Mouse (Mus musculus) lung, adult 2 months (tissue): ENCODE data around the gene Intu. TPM values are rescaled to one million over a fixed set of nuclear protein-coding genes. Genes with fewer than 3 reads are reported as not detected.

Experiments used
- DNase-seq: peaks from one replicate; pipeline ENCODE4 v3.0.0; 2022
- H3K4me1 ChIP-seq: fragments of 200-500 bp; 2 replicates; pipeline ENCODE4 v1.6.1; 2011; ENCODE audit warnings: low read length; ENCODE audit not compliant: control insufficient read depth, insufficient read depth
- H3K4me3 ChIP-seq: fragments of 200-500 bp; replicated peaks from 2 replicates; pipeline ENCODE3; 2011; ENCODE audit warnings: low read depth, mild to moderate bottlenecking, control low read depth, low read length; ENCODE audit errors: extremely low read depth
- CTCF ChIP-seq: fragments of 200-500 bp; IDR thresholded peaks from 2 replicates; pipeline ENCODE4 v1.5.1; 2011; ENCODE audit warnings: mild to moderate bottlenecking, low read length, control low read depth; ENCODE audit not compliant: insufficient read depth
- POLR2A ChIP-seq: fragments of 200-500 bp; IDR thresholded peaks from 2 replicates; pipeline ENCODE4 v1.6.1; 2011; ENCODE audit warnings: low read depth, mild to moderate bottlenecking, control low read depth, low read length, borderline replicate concordance; ENCODE audit errors: extremely low read depth
- WGBS: fragments of 180-500 bp; shearing (Covaris S2); methylation state at CpG from one replicate; pipeline ENCODE4 v1.1.7; 2018; 5-methylcytosine and 5-hydroxymethylcytosine counted together
- polyA plus RNA-seq: library from polyadenylated mRNA; depleted of rRNA; stranded (reverse); fragments of >200 nt; gene quantifications from 2 replicates; pipeline ENCODE4 v1.2.3, GENCODE M21; 2012

Gene Intu
- polyA plus RNA-seq, 1 experiment: 4.0 TPM

DNA sequence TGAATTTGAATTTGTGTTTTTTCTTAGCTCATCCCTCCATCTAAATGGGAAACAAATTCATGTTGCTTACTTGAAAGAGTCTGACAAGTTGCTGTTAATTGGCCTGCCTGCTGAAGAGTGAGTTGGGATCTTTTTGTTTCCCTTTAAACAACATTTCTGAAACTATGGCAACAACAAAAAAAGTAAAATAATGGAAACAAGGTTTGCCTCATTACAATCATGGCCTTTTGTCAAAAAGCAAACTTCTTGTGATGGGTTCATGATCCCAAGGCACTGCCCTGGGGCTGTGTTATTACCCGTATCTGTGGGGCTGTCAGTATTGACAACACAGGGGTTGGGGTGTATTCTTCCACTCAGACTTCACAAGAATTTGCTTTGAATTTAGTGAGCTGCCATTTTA lies 147.8 kb downstream of the Intu start:
- TF ChIP-seq POLR2A: no peak
- no peak for TF ChIP-seq CTCF
- no peak for DNase-seq
- Histone ChIP-seq H3K4me3 (no peak overlapping the region), H3K4me1 (no peaks in the 10 kb centered on the region)
- 82% methylated on average over 1 of the region's 1 CpGs for WGBS

DNA sequence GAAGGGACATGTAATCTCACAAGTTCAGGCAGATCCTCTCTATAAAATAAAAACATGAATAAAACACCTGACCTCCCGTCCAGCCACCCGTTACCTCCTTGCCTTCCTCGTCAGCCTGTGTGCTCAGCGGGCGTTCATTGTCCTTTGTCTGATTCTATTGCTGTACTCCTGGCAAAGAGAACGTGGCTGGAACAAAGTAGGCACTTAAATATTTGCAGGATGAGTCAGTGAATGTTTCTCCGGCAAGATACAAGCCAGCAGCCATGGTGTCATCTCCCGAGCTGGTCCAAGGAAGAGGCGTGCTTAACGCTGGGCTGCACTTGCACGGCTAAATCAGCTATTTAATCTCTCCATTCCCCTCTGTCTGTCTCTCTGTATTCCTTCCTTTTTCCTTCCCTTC lies 151.3 kb downstream of the Intu start:
- TF ChIP-seq CTCF: no peak
- no peak for TF ChIP-seq POLR2A
- no peaks in the 10 kb centered on the region for H3K4me1 ChIP-seq
- no peak for DNase-seq
- no peak overlapping the region for H3K4me3 ChIP-seq
- 50% methylated on average over 11 of the region's 11 CpGs for WGBS

DNA sequence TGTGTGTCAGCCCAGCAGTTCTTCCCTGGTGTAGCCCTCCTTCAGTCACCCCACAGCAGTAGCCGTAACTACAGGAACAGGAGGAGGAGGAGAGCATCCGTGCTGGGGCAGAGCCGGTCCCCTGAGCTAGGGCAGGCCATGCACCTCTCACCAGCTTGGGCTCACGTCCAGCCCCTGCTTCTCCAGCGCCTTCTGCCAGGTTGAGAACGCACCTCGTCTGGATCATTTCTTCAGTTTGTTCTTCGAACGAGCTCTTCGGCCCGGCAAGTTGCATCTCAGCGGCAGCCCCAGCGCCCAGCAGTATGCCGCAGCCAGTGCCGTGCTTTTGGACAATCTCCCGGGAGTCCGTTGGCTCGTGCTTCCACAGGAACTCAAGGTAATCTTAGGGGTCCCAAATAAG lies 152.1 kb downstream of the Intu start:
- Histone ChIP-seq H3K4me1 (no peaks in the 10 kb centered on the region), H3K4me3 (no peak overlapping the region)
- WGBS: 89% methylated on average over 18 of the region's 18 CpGs
- DNase-seq: no peak
- TF ChIP-seq POLR2A (no peak), CTCF (no peak)

DNA sequence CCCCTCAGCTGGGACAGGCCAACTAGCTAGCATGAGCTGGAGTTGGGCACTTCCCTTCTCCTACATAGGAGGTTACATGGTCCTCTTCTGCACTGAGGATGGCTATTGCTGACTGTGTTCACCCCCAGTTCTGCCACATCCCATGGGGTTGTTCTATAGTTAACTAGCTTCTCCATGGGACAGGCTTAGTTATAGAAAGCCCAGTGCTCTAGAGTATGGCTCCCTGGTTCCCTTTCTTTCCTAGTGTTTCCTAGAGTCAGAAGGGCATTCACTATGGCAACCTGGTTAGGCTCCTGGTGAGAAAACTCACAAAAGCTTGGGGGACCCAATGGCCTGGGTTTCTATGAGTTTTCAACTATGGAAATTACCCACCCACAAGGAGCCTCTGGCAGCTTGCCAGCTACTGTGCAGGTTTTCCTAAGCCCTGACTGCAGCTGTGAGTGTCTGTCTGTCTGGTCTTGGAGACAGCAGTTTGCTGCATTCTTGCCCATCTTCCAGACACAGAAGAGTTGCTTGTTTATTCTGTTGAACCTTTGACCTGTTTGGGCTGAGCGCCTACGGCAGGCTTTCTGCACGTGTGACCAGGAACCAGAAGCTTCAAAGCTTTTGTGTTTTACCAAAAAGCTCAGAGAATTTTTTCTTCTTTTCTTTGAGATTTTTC lies 154.9 kb downstream of the Intu start:
- no peak for DNase-seq
- Histone ChIP-seq H3K4me1 (no peaks in the 10 kb centered on the region), H3K4me3 (no peak overlapping the region)
- TF ChIP-seq POLR2A: no peak
- no peak for TF ChIP-seq CTCF
- WGBS: 57% methylated on average over 3 of the region's 3 CpGs

DNA sequence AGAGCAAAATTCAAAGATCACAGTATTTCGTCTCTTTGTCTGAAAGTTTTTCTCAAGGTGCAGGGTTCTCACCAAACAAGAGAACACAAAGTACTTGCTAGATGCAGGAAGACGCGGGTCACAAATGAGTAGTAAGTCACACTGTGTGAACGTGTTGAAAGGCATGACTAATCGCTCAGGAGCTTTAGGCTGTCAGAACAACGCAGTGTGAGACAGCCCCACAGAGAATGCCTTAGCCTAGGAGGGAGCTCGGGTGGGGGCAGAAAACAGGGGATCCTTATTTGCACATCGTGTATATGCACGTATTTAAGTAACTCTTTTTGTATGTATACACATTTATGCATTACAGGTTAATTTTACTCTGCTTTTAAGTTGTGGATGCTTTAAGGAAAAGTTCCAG lies 155.8 kb downstream of the Intu start:
- no peak for DNase-seq
- Histone ChIP-seq H3K4me1 (no peaks in the 10 kb centered on the region), H3K4me3 (no peak overlapping the region)
- 73% methylated on average over 9 of the region's 9 CpGs for WGBS
- TF ChIP-seq CTCF: no peak
- no peak for TF ChIP-seq POLR2A

DNA sequence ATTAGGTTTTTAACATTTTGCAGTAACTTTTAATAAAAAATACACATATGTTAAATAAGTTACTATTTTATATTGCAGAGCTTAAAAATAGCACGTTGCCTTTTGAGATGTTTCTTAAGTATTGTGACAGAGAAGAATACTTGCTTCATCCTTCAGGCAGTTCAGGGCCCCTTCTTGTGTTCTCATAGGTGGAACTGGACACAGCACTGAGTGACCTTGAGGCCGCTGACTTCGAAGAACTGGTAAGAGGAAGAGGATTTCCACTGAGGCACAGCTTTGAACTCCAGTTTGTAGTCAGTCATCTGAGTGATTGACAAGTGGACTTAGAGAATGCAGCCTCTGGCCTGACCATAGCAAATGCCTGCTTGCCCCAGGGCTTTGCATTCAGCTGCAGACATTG lies 156.5 kb downstream of the Intu start:
- WGBS: 75% methylated on average over 3 of the region's 3 CpGs
- Histone ChIP-seq H3K4me3 (no peak overlapping the region), H3K4me1 (no peaks in the 10 kb centered on the region)
- DNase-seq: no peak
- no peak for TF ChIP-seq CTCF
- no peak for TF ChIP-seq POLR2A

DNA sequence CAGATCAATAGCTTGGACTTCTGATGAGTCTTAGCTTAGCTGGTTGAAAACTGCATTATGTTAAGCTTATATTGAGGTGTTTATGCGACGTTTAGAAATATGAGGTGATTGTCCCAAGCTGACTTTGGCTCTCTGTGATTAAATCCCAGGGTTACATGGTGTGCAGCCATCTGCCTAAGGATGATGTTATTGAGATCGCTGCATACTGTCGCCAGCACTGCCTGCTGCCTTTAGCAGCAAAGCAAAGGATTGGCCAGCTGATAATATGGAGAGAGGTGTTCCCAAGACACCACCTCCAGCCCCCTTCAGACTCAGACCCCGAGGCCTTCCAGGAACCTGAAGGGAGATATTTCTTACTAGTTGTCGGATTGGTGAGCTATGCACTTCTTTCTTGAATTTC lies 160.5 kb downstream of the Intu start:
- 86% methylated on average over 6 of the region's 6 CpGs for WGBS
- no peak for DNase-seq
- Histone ChIP-seq H3K4me3 (no peak overlapping the region), H3K4me1 (no peaks in the 10 kb centered on the region)
- TF ChIP-seq CTCF: no peak
- no peak for TF ChIP-seq POLR2A

DNA sequence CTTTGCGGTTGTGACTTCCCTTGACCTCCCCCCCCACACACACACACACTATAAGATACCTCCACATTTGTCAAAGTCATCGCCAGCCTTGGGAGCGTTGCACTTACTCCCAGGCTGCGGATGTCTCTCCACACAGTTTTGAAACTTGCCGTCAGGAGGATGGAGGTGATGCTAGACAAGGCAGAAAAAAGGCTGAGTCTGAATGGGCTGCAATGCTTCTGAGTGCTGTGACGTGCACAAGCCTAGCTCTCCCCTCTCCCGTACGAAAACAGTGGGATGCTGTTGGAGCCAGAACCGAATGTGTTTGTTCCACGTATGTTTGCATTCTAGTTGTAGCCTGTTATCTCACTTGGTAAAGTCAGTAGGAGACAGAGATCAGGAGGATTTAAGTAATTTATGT lies 162.3 kb downstream of the Intu start:
- TF ChIP-seq POLR2A: no peak
- TF ChIP-seq CTCF: no peak
- DNase-seq: no peak
- no peak overlapping the region for H3K4me3 ChIP-seq
- WGBS: 87% methylated on average over 10 of the region's 10 CpGs
- H3K4me1 ChIP-seq: no peaks in the 10 kb centered on the region

DNA sequence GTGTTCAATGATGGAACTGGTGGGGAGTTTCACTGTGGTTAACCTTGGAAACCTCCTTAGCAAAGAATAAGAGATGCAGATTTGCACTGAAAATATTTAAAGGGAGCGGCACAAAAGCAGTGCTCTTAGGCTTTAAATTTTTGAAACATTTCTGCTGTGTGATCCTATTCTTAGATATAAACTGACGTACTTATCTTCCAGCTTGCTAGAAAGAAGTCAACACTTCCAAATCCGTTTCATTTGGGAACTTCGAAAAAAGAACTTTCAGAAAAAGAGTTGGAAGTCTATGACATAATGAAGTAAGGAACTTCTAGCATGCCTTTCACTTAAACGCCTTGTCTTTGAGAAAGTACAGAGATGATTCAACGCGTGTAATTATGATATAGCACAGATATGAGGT lies 162.9 kb downstream of the Intu start:
- WGBS: 67% methylated on average over 7 of the region's 7 CpGs

DNA sequence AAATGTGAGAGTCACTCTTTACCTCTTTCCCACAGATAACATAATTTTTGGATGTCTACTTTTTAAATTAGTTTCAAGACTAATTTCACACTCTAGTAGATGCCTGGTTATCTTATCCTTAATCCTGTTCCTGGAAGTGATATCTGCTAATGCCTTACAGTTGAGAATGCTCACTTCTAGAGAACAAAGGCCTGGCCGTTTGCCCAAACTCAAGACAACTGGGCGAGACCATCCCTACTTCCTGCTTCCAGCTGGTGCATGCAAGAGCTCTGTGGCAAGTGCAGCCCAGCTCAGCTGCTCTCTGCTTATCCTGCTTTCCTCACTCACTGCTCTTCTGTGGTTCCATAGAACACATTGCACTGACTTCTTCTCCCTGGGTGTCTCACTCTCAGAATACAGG lies 163.4 kb downstream of the Intu start:
- 17% methylated on average over 2 of the region's 2 CpGs for WGBS
- Histone ChIP-seq H3K4me1 (no peaks in the 10 kb centered on the region), H3K4me3 (no peak overlapping the region)
- DNase-seq: no peak
- no peak for TF ChIP-seq CTCF
- no peak for TF ChIP-seq POLR2A

More for the DNA sequence above, 162.9 kb downstream of the Intu start:
- Histone ChIP-seq H3K4me1 (no peaks in the 10 kb centered on the region), H3K4me3 (no peak overlapping the region)
- DNase-seq: no peak
- TF ChIP-seq POLR2A (no peak), CTCF (no peak)
